Mouse (Mus musculus): ENCODE measurements around the gene Ugt1a7c. TPM values are rescaled to one million over a fixed set of nuclear protein-coding genes. Genes with fewer than 3 reads are reported as not detected.
"Not testable (repeated sequence)": the region's sequence is repeated elsewhere in the genome, so short reads cannot be mapped to it uniquely, and the experiment has no call there.

Gene Ugt1a7c
- polyA plus RNA-seq, 1 experiment from 2014 or later, result 1.4 TPM

GRCm38 (mm10) chr1:88098546-88098945, 3.7 kb downstream of the Ugt1a7c start:
- H3K27ac ChIP-seq; H3K27me3 ChIP-seq; H3K4me2 ChIP-seq (replicated peaks); H3K36me3 ChIP-seq; H3K4me3 ChIP-seq; H3K9ac ChIP-seq; ATAC-seq (ENCODE audit: low FRiP score, low read depth); H3K9me3 ChIP-seq: not testable (repeated sequence)
- WGBS, result 95% methylated on average over 3 of the region's 3 CpGs
- H3K4me1 ChIP-seq, result peaks cover 14% of the 10 kb centered on the region

- H3K27ac ChIP-seq, result not testable (repeated sequence)
- 84% methylated on average over 2 of the region's 2 CpGs for WGBS
These were observed 4.8 kb downstream of the Ugt1a7c start for GRCm38 (mm10) chr1:88099691-88100090.

GRCm38 (mm10) chr1:88103019-88103418, 8.2 kb downstream of the Ugt1a7c start, which contains the start of gene Ugt1a6b:
Gene Ugt1a6b, plus strand, starts transcription at chr1:88103252.
- H3K4me1 ChIP-seq; H3K9me3 ChIP-seq; H3K27me3 ChIP-seq; H3K4me3 ChIP-seq; H3K36me3 ChIP-seq; H3K4me2 ChIP-seq (replicated peaks); H3K27ac ChIP-seq; H3K9ac ChIP-seq; ATAC-seq (ENCODE audit: low FRiP score, low read depth): not testable (repeated sequence)
- WGBS, result 74% methylated on average over 3 of the region's 3 CpGs

More at GRCm38 (mm10) chr1:88099691-88100090, 4.8 kb downstream of the Ugt1a7c start:
- H3K36me3 ChIP-seq; H3K9ac ChIP-seq; H3K9me3 ChIP-seq; H3K4me3 ChIP-seq; ATAC-seq (ENCODE audit: low FRiP score, low read depth); H3K27me3 ChIP-seq; H3K4me2 ChIP-seq (replicated peaks): not testable (repeated sequence)
- H3K4me1 ChIP-seq, result peaks cover 11% of the 10 kb centered on the region

DNA sequence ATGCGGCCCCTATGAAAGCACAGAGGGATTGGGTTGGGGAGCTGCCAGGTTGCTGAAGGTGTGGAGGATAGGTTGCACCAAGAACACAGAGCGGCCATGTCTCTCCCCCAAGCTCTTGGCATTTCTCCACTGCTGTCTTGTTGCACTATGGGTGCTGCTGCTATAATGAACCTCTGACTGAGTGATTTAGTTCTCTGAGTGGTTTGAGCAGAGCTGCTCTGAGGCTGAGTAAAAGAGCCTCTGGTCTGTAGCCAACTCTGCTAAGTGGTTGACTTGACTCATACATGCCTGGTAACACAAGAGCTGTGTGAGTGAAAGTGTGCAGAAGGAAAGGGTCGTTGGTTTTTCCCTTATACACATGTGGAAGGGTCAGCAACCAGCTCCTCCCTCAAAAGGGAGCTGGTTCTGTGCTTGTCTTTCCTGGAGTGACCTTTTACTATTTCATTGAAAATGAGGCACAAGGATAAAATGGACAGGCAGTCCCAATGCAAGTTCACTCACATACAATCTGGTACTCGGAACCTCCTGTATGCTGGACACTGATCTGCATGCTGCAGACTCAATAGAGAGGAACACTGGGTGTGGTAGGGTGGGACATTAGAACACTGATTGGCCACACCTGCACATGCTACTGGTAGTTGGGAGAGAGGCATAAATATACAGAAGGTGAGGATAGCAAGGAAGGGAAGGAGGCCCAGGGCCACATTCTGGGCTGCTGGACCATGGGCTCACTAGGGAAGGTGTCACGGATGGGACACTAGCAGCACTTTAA, 9.0 kb downstream of the Ugt1a7c start:
- not testable (repeated sequence) for H3K4me1 ChIP-seq; H3K9me3 ChIP-seq; H3K36me3 ChIP-seq; H3K9ac ChIP-seq; H3K27me3 ChIP-seq; H3K4me3 ChIP-seq; H3K4me2 ChIP-seq (replicated peaks); ATAC-seq (ENCODE audit: low FRiP score, low read depth); H3K27ac ChIP-seq
- 85% methylated on average over 4 of the region's 5 CpGs for WGBS

GRCm38 (mm10) chr1:88104667-88105430, 10.0 kb downstream of the Ugt1a7c start:
- ATAC-seq (ENCODE audit: low FRiP score, low read depth), result no peak
- H3K4me1 ChIP-seq, result no peaks in the 10 kb centered on the region
- 85% methylated on average over 1 of the region's 1 CpGs for WGBS
- no peaks in the 10 kb centered on the region for H3K27me3 ChIP-seq
- no peak overlapping the region for H3K4me3 ChIP-seq
- H3K27ac ChIP-seq, result no peak overlapping the region
- no peak overlapping the region for H3K4me2 ChIP-seq (replicated peaks)
- no peaks in the 10 kb centered on the region for H3K9me3 ChIP-seq
- no peaks in the 10 kb centered on the region for H3K36me3 ChIP-seq
- H3K9ac ChIP-seq, result no peak overlapping the region

DNA sequence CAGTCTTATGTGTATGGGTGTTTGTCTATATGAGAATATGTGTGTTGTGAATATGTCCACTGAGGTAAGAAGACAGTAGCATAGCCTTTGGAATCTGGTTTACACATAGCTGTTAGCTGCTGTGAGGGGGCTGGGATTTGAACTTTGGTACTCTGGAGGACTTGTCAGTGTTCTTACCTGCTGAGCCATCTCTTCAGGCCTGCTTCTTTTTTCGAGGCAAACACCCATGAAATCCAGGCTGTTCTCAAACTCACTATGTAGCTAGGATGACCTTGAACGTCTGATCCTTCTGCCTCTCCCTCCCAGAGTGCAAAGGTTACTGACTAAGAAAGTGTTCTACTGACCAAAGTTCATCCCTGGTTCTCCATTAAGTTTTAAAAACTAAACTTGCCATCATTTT, 10.8 kb downstream of the Ugt1a7c start:
- Histone ChIP-seq H3K9me3 (no peaks in the 10 kb centered on the region), H3K4me1 (no peaks in the 10 kb centered on the region), H3K4me2 (replicated peaks) (no peak overlapping the region), H3K27ac (no peak overlapping the region), H3K27me3 (no peaks in the 10 kb centered on the region), H3K4me3 (no peak overlapping the region), H3K9ac (no peak overlapping the region), H3K36me3 (no peaks in the 10 kb centered on the region)
- no peak for ATAC-seq (ENCODE audit: low FRiP score, low read depth)
- WGBS, result 58% methylated on average over 2 of the region's 2 CpGs

GRCm38 (mm10) chr1:88109027-88109557, 14.2 kb downstream of the Ugt1a7c start:
- H3K27me3 ChIP-seq; H3K4me2 ChIP-seq (replicated peaks); H3K9ac ChIP-seq; H3K4me1 ChIP-seq; H3K4me3 ChIP-seq; H3K27ac ChIP-seq; H3K9me3 ChIP-seq; H3K36me3 ChIP-seq; ATAC-seq (ENCODE audit: low FRiP score, low read depth): not testable (repeated sequence)
- 92% methylated on average over 2 of the region's 2 CpGs for WGBS

GRCm38 (mm10) chr1:88109604-88110003, 14.7 kb downstream of the Ugt1a7c start:
- H3K4me3 ChIP-seq, result not testable (repeated sequence)

DNA sequence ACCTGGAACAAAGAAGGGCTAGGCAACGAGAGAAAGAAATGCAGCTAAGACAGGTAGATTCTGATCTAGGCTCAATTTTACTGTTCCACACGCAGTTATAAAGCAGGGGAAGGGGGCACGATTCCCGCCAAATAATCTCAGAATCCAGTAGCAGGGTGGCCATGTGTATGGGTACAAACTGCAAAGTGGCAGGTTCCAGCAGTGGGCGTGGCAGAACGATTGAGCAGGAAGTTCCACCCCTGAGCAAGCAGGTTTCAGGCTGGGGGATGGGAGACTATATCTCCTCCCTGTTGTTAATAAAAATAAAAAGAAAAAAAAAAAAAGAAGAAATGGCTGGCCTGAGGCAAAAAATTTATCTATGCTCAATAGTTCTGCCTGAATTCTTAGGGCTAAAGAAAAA, 17.9 kb downstream of the Ugt1a7c start:
- not testable (repeated sequence) for H3K9ac ChIP-seq; H3K27me3 ChIP-seq; H3K36me3 ChIP-seq; ATAC-seq (ENCODE audit: low FRiP score, low read depth); H3K4me2 ChIP-seq (replicated peaks); H3K27ac ChIP-seq; H3K9me3 ChIP-seq; H3K4me1 ChIP-seq; H3K4me3 ChIP-seq
- 94% methylated on average over 6 of the region's 6 CpGs for WGBS

More at GRCm38 (mm10) chr1:88109604-88110003, 14.7 kb downstream of the Ugt1a7c start:
- H3K4me2 ChIP-seq (replicated peaks); H3K27ac ChIP-seq; H3K27me3 ChIP-seq; H3K9me3 ChIP-seq; ATAC-seq (ENCODE audit: low FRiP score, low read depth); H3K9ac ChIP-seq; H3K36me3 ChIP-seq; H3K4me1 ChIP-seq: not testable (repeated sequence)
- 83% methylated on average over 2 of the region's 2 CpGs for WGBS

GRCm38 (mm10) chr1:88120550-88120949, 25.7 kb downstream of the Ugt1a7c start:
- not testable (repeated sequence) for H3K4me2 ChIP-seq (replicated peaks); ATAC-seq (ENCODE audit: low FRiP score, low read depth); H3K36me3 ChIP-seq; H3K27ac ChIP-seq; H3K27me3 ChIP-seq; H3K9ac ChIP-seq; H3K4me3 ChIP-seq; H3K4me1 ChIP-seq
- H3K9me3 ChIP-seq, result peaks cover 10% of the 10 kb centered on the region; the same call in 1 of the 2 replicates
- 15% methylated on average over 4 of the region's 4 CpGs for WGBS

DNA sequence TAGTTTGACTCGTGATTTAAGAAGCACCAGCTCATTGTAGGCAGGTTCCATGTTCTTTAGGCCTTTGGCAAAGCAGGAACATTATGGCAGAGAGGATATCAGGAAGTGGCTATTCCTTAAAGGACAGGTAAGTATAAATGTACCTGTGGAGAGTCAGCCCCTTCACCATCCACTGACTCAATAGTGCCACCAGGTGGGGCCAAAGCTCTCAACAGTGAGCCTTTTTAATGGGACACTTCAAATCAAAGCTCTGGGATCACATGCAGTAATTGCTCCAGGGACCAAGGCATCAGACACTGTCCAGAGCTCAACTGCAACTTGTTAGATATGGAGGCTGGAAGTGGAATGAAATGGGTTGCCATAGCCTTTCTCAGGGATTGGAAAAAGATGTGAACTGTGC, 26.7 kb downstream of the Ugt1a7c start:
- peaks cover 10% of the 10 kb centered on the region; the same call in 1 of the 2 replicates for H3K9me3 ChIP-seq
- not testable (repeated sequence) for ATAC-seq (ENCODE audit: low FRiP score, low read depth); H3K4me3 ChIP-seq; H3K4me2 ChIP-seq (replicated peaks); H3K9ac ChIP-seq; H3K36me3 ChIP-seq; H3K4me1 ChIP-seq; H3K27ac ChIP-seq; H3K27me3 ChIP-seq
- no CpG with 5 or more reads among the region's 1 CpGs for WGBS

- H3K27ac ChIP-seq; H3K4me2 ChIP-seq (replicated peaks); H3K9ac ChIP-seq; ATAC-seq (ENCODE audit: low FRiP score, low read depth); H3K4me3 ChIP-seq; H3K36me3 ChIP-seq; H3K9me3 ChIP-seq; H3K27me3 ChIP-seq; H3K4me1 ChIP-seq: not testable (repeated sequence)
- WGBS, result 74% methylated on average over 4 of the region's 4 CpGs
These were observed 31.0 kb downstream of the Ugt1a7c start for GRCm38 (mm10) chr1:88125827-88126360.
